Mouse (Mus musculus) liver, adult 2 months (tissue): ENCODE results near the gene Wdr49.

Experiments used
- CTCF ChIP-seq: fragments of 200-500 bp; IDR thresholded peaks from 2 replicates; pipeline ENCODE4 v1.5.1; 2011; ENCODE audit warnings: low read depth, low read length, control low read depth
- POLR2A ChIP-seq: fragments of 200-500 bp; IDR thresholded peaks from 2 replicates; pipeline ENCODE4 v1.6.1; 2011; ENCODE audit warnings: low read length, control low read depth; ENCODE audit not compliant: insufficient read depth; ENCODE audit errors: extremely low read depth

- no peak for TF ChIP-seq CTCF
- no peak for TF ChIP-seq POLR2A
Observed at GRCm38 (mm10) chr3:75259356-75259755, 222.6 kb downstream of the Wdr49 start.
